Mouse (Mus musculus): ENCODE data around the gene Adamtsl1. TPM values are rescaled to one million over a fixed set of nuclear protein-coding genes. Genes with fewer than 3 reads are reported as not detected.
A peak's percentile ranks its signal among the peaks of the same experiment; 100 is the strongest.

The Adamtsl1 gene
- polyA plus RNA-seq, 1 experiment from 2014 or later, result 5.2 TPM

DNA sequence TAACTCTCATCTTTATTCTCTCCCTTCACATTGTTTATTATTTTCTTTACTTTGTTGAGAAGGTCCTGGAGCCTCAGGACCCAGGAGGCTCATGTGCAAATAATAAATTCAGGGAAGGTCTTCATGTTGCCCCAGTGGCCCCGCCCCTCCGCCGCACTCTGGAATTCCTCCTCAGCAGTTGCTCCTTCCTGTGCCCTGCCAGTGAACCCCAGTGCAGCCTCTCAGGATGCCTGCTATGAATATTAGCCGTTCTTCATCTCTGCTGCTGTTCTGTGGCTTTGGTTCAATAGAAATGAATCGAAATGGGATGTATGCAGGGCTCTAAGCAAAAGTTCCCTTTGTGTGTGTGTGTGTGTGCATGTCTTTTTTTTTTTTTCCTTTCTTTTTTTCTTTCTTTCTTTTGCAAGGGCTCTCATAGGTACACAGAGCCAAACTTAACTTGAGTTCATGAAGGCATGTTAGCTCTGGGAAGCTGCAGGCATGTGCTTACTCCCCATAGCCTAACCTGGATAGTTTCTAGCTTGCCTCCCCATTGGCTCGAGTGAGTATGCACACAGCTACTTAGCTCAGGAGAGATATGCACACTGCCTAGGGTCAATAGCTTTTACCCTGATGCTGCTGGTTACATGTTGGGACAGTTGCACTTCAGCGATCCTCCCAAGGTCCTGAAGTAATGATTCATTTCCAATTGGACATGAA lies 892.7 kb downstream of the Adamtsl1 start:
- Histone ChIP-seq H3K9me3 (ENCODE audit: low read length) (no peaks in the 10 kb centered on the region), H3K27me3 (replicated peaks; ENCODE audit: insufficient read depth, low read length) (no peaks in the 10 kb centered on the region), H3K27ac (ENCODE audit: low read length) (no peak overlapping the region), H3K4me1 (ENCODE audit: insufficient read depth, low read depth, low read length) (no peaks in the 10 kb centered on the region), H3K4me2 (replicated peaks; ENCODE audit: low read depth, low read length) (no peak overlapping the region), H3K9ac (replicated peaks; ENCODE audit: low read depth) (no peak overlapping the region), H3K4me3 (ENCODE audit: low read depth, low read length) (no peak overlapping the region), H3K36me3 (ENCODE audit: insufficient read depth, low read length) (no peaks in the 10 kb centered on the region)
- ATAC-seq (no peak), DNase-seq (ENCODE audit: low spot score) (no peak)
- TF ChIP-seq CTCF (IDR thresholded peaks at IDR 0.05) (no peak), EP300 (IDR thresholded peaks at IDR 0.05) (no peak)
- 25% methylated on average over 7 of the region's 7 CpGs for WGBS

DNA sequence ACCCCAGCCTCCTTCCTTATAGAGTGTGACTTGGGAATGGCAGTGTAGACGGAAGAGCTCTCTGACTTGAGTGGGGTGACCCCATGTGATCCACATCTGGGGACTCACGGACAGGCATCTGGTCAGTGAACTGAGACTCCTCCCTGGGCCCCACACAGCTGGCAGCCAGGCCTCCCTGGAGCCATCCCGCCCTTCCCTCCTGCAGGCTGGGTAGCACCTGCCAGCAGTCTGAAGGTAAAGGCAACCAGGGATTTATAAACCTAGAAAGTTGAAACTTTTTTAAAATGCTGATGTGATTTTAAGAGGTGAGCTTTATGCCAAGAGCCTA lies 893.2 kb downstream of the Adamtsl1 start:
- H3K4me3 ChIP-seq (ENCODE audit: low read depth, low read length), result no peak overlapping the region
- no peak for ATAC-seq
- no peak for DNase-seq (ENCODE audit: low spot score)
- no peak overlapping the region for H3K27ac ChIP-seq (ENCODE audit: low read length)
- no peaks in the 10 kb centered on the region for H3K9me3 ChIP-seq (ENCODE audit: low read length)
- WGBS, result 62% methylated on average over 3 of the region's 3 CpGs
- TF ChIP-seq EP300 (IDR thresholded peaks at IDR 0.05), result no peak
- TF ChIP-seq CTCF (IDR thresholded peaks at IDR 0.05), result no peak
- H3K4me1 ChIP-seq (ENCODE audit: insufficient read depth, low read depth, low read length), result no peaks in the 10 kb centered on the region
- H3K9ac ChIP-seq (replicated peaks; ENCODE audit: low read depth), result no peak overlapping the region
- H3K27me3 ChIP-seq (replicated peaks; ENCODE audit: insufficient read depth, low read length), result no peaks in the 10 kb centered on the region
- H3K4me2 ChIP-seq (replicated peaks; ENCODE audit: low read depth, low read length), result no peak overlapping the region
- no peaks in the 10 kb centered on the region for H3K36me3 ChIP-seq (ENCODE audit: insufficient read depth, low read length)

GRCm38 (mm10) chr4:86408421-86408820 lies 894.4 kb downstream of the Adamtsl1 start:
- no peak for DNase-seq (ENCODE audit: low spot score)
- H3K4me3 ChIP-seq (ENCODE audit: low read depth, low read length), result no peak overlapping the region
- no peaks in the 10 kb centered on the region for H3K36me3 ChIP-seq (ENCODE audit: insufficient read depth, low read length)
- no peak for TF ChIP-seq CTCF (IDR thresholded peaks at IDR 0.05)
- TF ChIP-seq EP300 (IDR thresholded peaks at IDR 0.05), result no peak
- no peaks in the 10 kb centered on the region for H3K9me3 ChIP-seq (ENCODE audit: low read length)
- no peaks in the 10 kb centered on the region for H3K27me3 ChIP-seq (replicated peaks; ENCODE audit: insufficient read depth, low read length)
- no peak overlapping the region for H3K27ac ChIP-seq (ENCODE audit: low read length)
- no peak overlapping the region for H3K4me2 ChIP-seq (replicated peaks; ENCODE audit: low read depth, low read length)
- no peak overlapping the region for H3K9ac ChIP-seq (replicated peaks; ENCODE audit: low read depth)
- ATAC-seq, result no peak
- WGBS, result 70% methylated on average over 9 of the region's 9 CpGs
- no peaks in the 10 kb centered on the region for H3K4me1 ChIP-seq (ENCODE audit: insufficient read depth, low read depth, low read length)

DNA sequence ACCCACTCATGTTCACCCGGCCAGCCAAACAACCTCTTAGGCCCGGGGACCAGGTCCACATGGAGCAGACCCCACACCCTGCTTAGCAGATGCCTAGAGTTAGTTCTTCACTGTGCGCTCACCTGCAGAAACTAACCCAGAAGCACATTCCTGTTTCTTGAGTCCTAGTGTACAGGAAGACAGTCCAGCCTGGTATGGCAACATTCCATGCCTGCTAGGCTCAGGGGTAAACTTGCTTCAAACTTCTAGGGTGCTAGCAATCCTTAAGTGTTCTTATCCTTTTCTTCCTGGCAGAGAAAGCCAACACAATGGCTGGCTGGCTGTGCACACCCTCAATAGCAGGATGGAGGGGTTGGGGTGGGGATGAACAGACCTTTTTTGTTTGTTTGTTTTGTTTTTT lies 897.0 kb downstream of the Adamtsl1 start:
- ATAC-seq (peak; percentile 87), DNase-seq (ENCODE audit: low spot score) (peak; percentile 66)
- WGBS, result 54% methylated on average over 3 of the region's 3 CpGs
- Histone ChIP-seq H3K27me3 (replicated peaks; ENCODE audit: insufficient read depth, low read length) (no peaks in the 10 kb centered on the region), H3K4me3 (ENCODE audit: low read depth, low read length) (no peak overlapping the region), H3K9ac (replicated peaks; ENCODE audit: low read depth) (no peak overlapping the region), H3K4me1 (ENCODE audit: insufficient read depth, low read depth, low read length) (no peaks in the 10 kb centered on the region), H3K4me2 (replicated peaks; ENCODE audit: low read depth, low read length) (no peak overlapping the region), H3K36me3 (ENCODE audit: insufficient read depth, low read length) (no peaks in the 10 kb centered on the region), H3K9me3 (ENCODE audit: low read length) (no peaks in the 10 kb centered on the region), H3K27ac (ENCODE audit: low read length) (peak overlapping the region; percentile 6; the same call in 1 of the 2 replicates)
- TF ChIP-seq CTCF (IDR thresholded peaks at IDR 0.05) (no peak), EP300 (IDR thresholded peaks at IDR 0.05) (no peak)

DNA sequence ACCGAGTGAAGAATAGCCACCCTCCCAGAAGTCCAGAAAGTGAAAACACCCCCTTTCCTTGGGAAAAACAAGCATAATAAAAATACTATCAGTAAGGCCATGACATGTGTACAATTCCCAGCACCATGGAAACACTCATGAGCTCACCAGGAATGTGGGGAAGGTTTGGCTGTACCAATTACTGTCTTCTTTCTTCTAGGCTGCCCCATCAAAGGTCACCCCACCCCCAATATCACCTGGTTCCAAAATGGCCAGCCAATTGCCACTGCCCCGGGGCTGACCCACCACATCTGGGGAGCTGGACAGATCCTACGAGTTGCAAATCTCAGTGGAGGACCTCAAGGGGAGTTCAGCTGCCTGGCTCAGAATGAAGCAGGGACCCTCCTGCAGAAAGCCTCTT lies 899.4 kb downstream of the Adamtsl1 start:
- ATAC-seq (no peak), DNase-seq (ENCODE audit: low spot score) (no peak)
- H3K36me3 ChIP-seq (ENCODE audit: insufficient read depth, low read length), result no peaks in the 10 kb centered on the region
- no peak overlapping the region for H3K9ac ChIP-seq (replicated peaks; ENCODE audit: low read depth)
- WGBS, result 67% methylated on average over 3 of the region's 3 CpGs
- H3K27ac ChIP-seq (ENCODE audit: low read length), result no peak overlapping the region
- TF ChIP-seq EP300 (IDR thresholded peaks at IDR 0.05), result no peak
- no peak for TF ChIP-seq CTCF (IDR thresholded peaks at IDR 0.05)
- no peak overlapping the region for H3K4me2 ChIP-seq (replicated peaks; ENCODE audit: low read depth, low read length)
- no peak overlapping the region for H3K4me3 ChIP-seq (ENCODE audit: low read depth, low read length)
- no peaks in the 10 kb centered on the region for H3K9me3 ChIP-seq (ENCODE audit: low read length)
- H3K27me3 ChIP-seq (replicated peaks; ENCODE audit: insufficient read depth, low read length), result no peaks in the 10 kb centered on the region
- no peaks in the 10 kb centered on the region for H3K4me1 ChIP-seq (ENCODE audit: insufficient read depth, low read depth, low read length)

DNA sequence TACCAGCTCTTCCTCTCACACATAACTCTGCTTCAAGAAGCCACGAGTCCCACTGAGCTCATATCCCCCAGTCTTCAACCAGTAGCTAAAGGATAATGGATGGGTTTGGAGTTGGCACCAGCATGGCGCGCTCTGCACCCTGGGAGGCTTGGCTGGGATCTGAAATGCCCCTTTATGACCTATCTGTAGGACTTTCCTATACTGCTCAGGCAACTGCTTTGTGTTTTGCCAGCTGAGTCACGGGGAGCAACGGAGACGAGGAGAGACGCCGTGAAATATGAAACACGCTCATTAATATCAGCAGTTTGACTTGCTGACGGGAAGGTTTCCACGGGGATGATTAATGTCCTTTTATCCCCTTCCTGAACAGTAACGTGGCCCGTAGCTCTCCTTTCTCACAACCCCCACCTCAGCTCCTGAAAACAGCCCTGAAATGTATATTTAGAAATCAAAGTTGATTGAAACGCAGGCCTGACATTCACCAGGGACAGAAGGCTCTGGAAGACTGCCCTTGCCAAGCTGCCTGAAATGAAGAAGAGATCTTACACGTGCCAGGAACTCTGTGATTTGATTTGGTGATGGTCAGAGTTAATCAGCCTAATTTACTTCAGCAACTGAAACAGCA lies 902.5 kb downstream of the Adamtsl1 start:
- no peaks in the 10 kb centered on the region for H3K4me1 ChIP-seq (ENCODE audit: insufficient read depth, low read depth, low read length)
- 52% methylated on average over 15 of the region's 15 CpGs for WGBS

More for the DNA sequence above, 902.5 kb downstream of the Adamtsl1 start:
- ATAC-seq (no peak), DNase-seq (ENCODE audit: low spot score) (no peak)
- H3K4me3 ChIP-seq (ENCODE audit: low read depth, low read length), result no peak overlapping the region
- no peak overlapping the region for H3K9ac ChIP-seq (replicated peaks; ENCODE audit: low read depth)
- H3K27ac ChIP-seq (ENCODE audit: low read length), result no peak overlapping the region
- no peak overlapping the region for H3K4me2 ChIP-seq (replicated peaks; ENCODE audit: low read depth, low read length)
- H3K27me3 ChIP-seq (replicated peaks; ENCODE audit: insufficient read depth, low read length), result no peaks in the 10 kb centered on the region
- no peaks in the 10 kb centered on the region for H3K9me3 ChIP-seq (ENCODE audit: low read length)
- TF ChIP-seq CTCF (IDR thresholded peaks at IDR 0.05) (no peak), EP300 (IDR thresholded peaks at IDR 0.05) (no peak)
- no peaks in the 10 kb centered on the region for H3K36me3 ChIP-seq (ENCODE audit: insufficient read depth, low read length)
